Mouse (Mus musculus): Measurements from ENCODE around the gene Gm9745. TPM values are rescaled to one million over a fixed set of nuclear protein-coding genes. Genes with fewer than 3 reads are reported as not detected.
A peak's percentile ranks its signal among the peaks of the same experiment; 100 is the strongest.
"Not testable (repeated sequence)": the region's sequence is repeated elsewhere in the genome, so short reads cannot be mapped to it uniquely, and the experiment has no call there.

Gm9745 gene
- not detected in 2 replicates for polyA plus RNA-seq (2012; rRNA removed)

GRCm38 (mm10) chr13:8948131-8948530, at the start of gene Gm9745:
Gm9745 (minus strand) TSS chr13:8948231.
- not testable (repeated sequence) for H3K4me1 ChIP-seq (ENCODE audit: control insufficient read depth, insufficient read depth, low read length); DNase-seq; H3K4me3 ChIP-seq (replicated peaks; ENCODE audit: extremely low read depth, low read depth, low read length)

- not testable (repeated sequence) for H3K4me1 ChIP-seq (ENCODE audit: control insufficient read depth, insufficient read depth, low read length); DNase-seq; H3K4me3 ChIP-seq (replicated peaks; ENCODE audit: extremely low read depth, low read depth, low read length)
- 67% methylated on average over 5 of the region's 5 CpGs for WGBS
Observed at GRCm38 (mm10) chr13:8997221-8997620, 49.2 kb upstream of the Gm9745 start.

GRCm38 (mm10) chr13:8995990-8996786, 48.2 kb upstream of the Gm9745 start, which contains the start of gene Gtpbp4:
Gtpbp4 (minus strand) TSS chr13:8996083.
- WGBS, result under 1% methylated on average over 51 of the region's 51 CpGs
- TF ChIP-seq CTCF (IDR thresholded peaks at IDR 0.05; ENCODE audit: insufficient read depth, low read length) (peak; percentile 51), POLR2A (IDR thresholded peaks at IDR 0.05; ENCODE audit: borderline replicate concordance, extremely low read depth, low read depth, low read length) (peak; percentile 64; the same call in 1 of the 2 replicates)
- Histone ChIP-seq H3K4me3 (replicated peaks; ENCODE audit: extremely low read depth, low read depth, low read length) (peak within 1 kb of the TSS; percentile 96), H3K4me1 (ENCODE audit: control insufficient read depth, insufficient read depth, low read length) (peaks cover 3% of the 10 kb centered on the region; the same call in 1 of the 2 replicates)
- DNase-seq, result peak; percentile 94

- 2% methylated on average over 33 of the region's 33 CpGs for WGBS
- Histone ChIP-seq H3K4me3 (replicated peaks; ENCODE audit: extremely low read depth, low read depth, low read length) (peak overlapping the region; percentile 96), H3K4me1 (ENCODE audit: control insufficient read depth, insufficient read depth, low read length) (peaks cover 3% of the 10 kb centered on the region; the same call in 1 of the 2 replicates)
- TF ChIP-seq POLR2A (IDR thresholded peaks at IDR 0.05; ENCODE audit: borderline replicate concordance, extremely low read depth, low read depth, low read length) (no peak), CTCF (IDR thresholded peaks at IDR 0.05; ENCODE audit: insufficient read depth, low read length) (no peak)
- DNase-seq, result no peak
Observed at GRCm38 (mm10) chr13:8995159-8995989, 47.3 kb upstream of the Gm9745 start.

GRCm38 (mm10) chr13:8992231-8992630, 44.2 kb upstream of the Gm9745 start:
- 90% methylated on average over 6 of the region's 6 CpGs for WGBS
- H3K4me3 ChIP-seq (replicated peaks; ENCODE audit: extremely low read depth, low read depth, low read length), result no peak overlapping the region
- TF ChIP-seq POLR2A (IDR thresholded peaks at IDR 0.05; ENCODE audit: borderline replicate concordance, extremely low read depth, low read depth, low read length), result no peak
- no peak for TF ChIP-seq CTCF (IDR thresholded peaks at IDR 0.05; ENCODE audit: insufficient read depth, low read length)

GRCm38 (mm10) chr13:8972972-8973371, 24.9 kb upstream of the Gm9745 start:
- no peak for DNase-seq

More at GRCm38 (mm10) chr13:8992231-8992630, 44.2 kb upstream of the Gm9745 start:
- no peak for DNase-seq
- H3K4me1 ChIP-seq (ENCODE audit: control insufficient read depth, insufficient read depth, low read length), result peaks cover 3% of the 10 kb centered on the region; the same call in 1 of the 2 replicates

GRCm38 (mm10) chr13:8972369-8972768, 24.3 kb upstream of the Gm9745 start:
- Histone ChIP-seq H3K4me1 (ENCODE audit: control insufficient read depth, insufficient read depth, low read length) (no peaks in the 10 kb centered on the region), H3K4me3 (replicated peaks; ENCODE audit: extremely low read depth, low read depth, low read length) (no peak overlapping the region)
- no peak for TF ChIP-seq CTCF (IDR thresholded peaks at IDR 0.05; ENCODE audit: insufficient read depth, low read length)
- TF ChIP-seq POLR2A (IDR thresholded peaks at IDR 0.05; ENCODE audit: borderline replicate concordance, extremely low read depth, low read depth, low read length), result no peak
- DNase-seq, result no peak

More at GRCm38 (mm10) chr13:8972972-8973371, 24.9 kb upstream of the Gm9745 start:
- WGBS, result 93% methylated on average over 3 of the region's 3 CpGs
- H3K4me1 ChIP-seq (ENCODE audit: control insufficient read depth, insufficient read depth, low read length), result no peaks in the 10 kb centered on the region
- TF ChIP-seq POLR2A (IDR thresholded peaks at IDR 0.05; ENCODE audit: borderline replicate concordance, extremely low read depth, low read depth, low read length), result no peak
- TF ChIP-seq CTCF (IDR thresholded peaks at IDR 0.05; ENCODE audit: insufficient read depth, low read length), result no peak
- no peak overlapping the region for H3K4me3 ChIP-seq (replicated peaks; ENCODE audit: extremely low read depth, low read depth, low read length)

- no peak for DNase-seq
- no peak overlapping the region for H3K4me3 ChIP-seq (replicated peaks; ENCODE audit: extremely low read depth, low read depth, low read length)
- TF ChIP-seq POLR2A (IDR thresholded peaks at IDR 0.05; ENCODE audit: borderline replicate concordance, extremely low read depth, low read depth, low read length) (no peak), CTCF (IDR thresholded peaks at IDR 0.05; ENCODE audit: insufficient read depth, low read length) (no peak)
- H3K4me1 ChIP-seq (ENCODE audit: control insufficient read depth, insufficient read depth, low read length), result no peaks in the 10 kb centered on the region
- 88% methylated on average over 8 of the region's 8 CpGs for WGBS
Observed at GRCm38 (mm10) chr13:8967742-8968141, 19.7 kb upstream of the Gm9745 start.

GRCm38 (mm10) chr13:8965224-8965623, 17.2 kb upstream of the Gm9745 start:
- Histone ChIP-seq H3K4me3 (replicated peaks; ENCODE audit: extremely low read depth, low read depth, low read length) (no peak overlapping the region), H3K4me1 (ENCODE audit: control insufficient read depth, insufficient read depth, low read length) (no peaks in the 10 kb centered on the region)
- no peak for DNase-seq
- 89% methylated on average over 5 of the region's 5 CpGs for WGBS
- no peak for TF ChIP-seq CTCF (IDR thresholded peaks at IDR 0.05; ENCODE audit: insufficient read depth, low read length)
- TF ChIP-seq POLR2A (IDR thresholded peaks at IDR 0.05; ENCODE audit: borderline replicate concordance, extremely low read depth, low read depth, low read length), result no peak

GRCm38 (mm10) chr13:8962266-8962665, 14.2 kb upstream of the Gm9745 start:
- not testable (repeated sequence) for H3K4me3 ChIP-seq (replicated peaks; ENCODE audit: extremely low read depth, low read depth, low read length); H3K4me1 ChIP-seq (ENCODE audit: control insufficient read depth, insufficient read depth, low read length); DNase-seq
- WGBS, result 38% methylated on average over 5 of the region's 5 CpGs

GRCm38 (mm10) chr13:8961128-8961888, 13.3 kb upstream of the Gm9745 start:
- not testable (repeated sequence) for DNase-seq; H3K4me3 ChIP-seq (replicated peaks; ENCODE audit: extremely low read depth, low read depth, low read length); H3K4me1 ChIP-seq (ENCODE audit: control insufficient read depth, insufficient read depth, low read length)
- 60% methylated on average over 3 of the region's 3 CpGs for WGBS

- WGBS, result 67% methylated on average over 5 of the region's 6 CpGs
- DNase-seq, result not testable (repeated sequence)
Observed at GRCm38 (mm10) chr13:8959554-8959953, 11.5 kb upstream of the Gm9745 start.

GRCm38 (mm10) chr13:8959058-8959457, 11.0 kb upstream of the Gm9745 start:
- not testable (repeated sequence) for DNase-seq; H3K4me1 ChIP-seq (ENCODE audit: control insufficient read depth, insufficient read depth, low read length); H3K4me3 ChIP-seq (replicated peaks; ENCODE audit: extremely low read depth, low read depth, low read length)
- 12% methylated on average over 1 of the region's 5 CpGs for WGBS

More at GRCm38 (mm10) chr13:8959554-8959953, 11.5 kb upstream of the Gm9745 start:
- not testable (repeated sequence) for H3K4me1 ChIP-seq (ENCODE audit: control insufficient read depth, insufficient read depth, low read length); H3K4me3 ChIP-seq (replicated peaks; ENCODE audit: extremely low read depth, low read depth, low read length)

Measured in lung, adult 2 months (tissue).